Mouse (Mus musculus) frontal cortex, postnatal 36 days (tissue): Measurements from ENCODE around the gene Zfp94.
A peak's percentile ranks its signal among the peaks of the same experiment; 100 is the strongest.

ENCODE experiments used
- DNase-seq, 2 experiments: peaks; one replicate each; pipeline ENCODE4 v3.0.0; 2022; ENCODE audit warnings: low spot score in 2 of 2

Gene Zfp94

DNA sequence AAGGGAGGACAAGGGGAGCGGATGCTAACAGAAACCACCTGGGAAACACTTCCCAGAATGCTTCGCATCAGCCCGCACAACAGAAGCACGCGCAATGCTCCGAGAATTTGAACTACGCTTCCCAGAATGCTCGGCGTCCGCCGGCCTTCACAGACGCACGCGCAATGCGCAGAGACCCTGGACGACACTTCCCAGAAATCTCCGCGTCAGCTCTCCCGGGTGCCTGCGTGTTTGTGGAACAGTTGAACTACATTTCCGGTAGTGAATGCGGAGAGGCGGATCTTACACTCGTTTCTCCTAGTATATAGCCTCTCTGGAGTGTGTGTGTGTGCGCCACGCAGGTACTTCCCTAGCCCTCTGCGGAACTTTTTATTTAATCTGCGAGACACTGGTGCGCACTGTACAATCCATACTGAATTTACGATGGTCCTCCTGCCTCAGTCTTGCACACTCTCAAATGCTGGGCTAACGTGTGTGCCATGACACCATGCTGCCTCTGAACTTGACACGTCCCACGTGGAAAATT lies at the start of gene Zfp94:
Zfp94 (minus strand) TSS at position 100 of the 526 bp plus-strand sequence.
- peak; percentile 98 to 99 for DNase-seq

DNA sequence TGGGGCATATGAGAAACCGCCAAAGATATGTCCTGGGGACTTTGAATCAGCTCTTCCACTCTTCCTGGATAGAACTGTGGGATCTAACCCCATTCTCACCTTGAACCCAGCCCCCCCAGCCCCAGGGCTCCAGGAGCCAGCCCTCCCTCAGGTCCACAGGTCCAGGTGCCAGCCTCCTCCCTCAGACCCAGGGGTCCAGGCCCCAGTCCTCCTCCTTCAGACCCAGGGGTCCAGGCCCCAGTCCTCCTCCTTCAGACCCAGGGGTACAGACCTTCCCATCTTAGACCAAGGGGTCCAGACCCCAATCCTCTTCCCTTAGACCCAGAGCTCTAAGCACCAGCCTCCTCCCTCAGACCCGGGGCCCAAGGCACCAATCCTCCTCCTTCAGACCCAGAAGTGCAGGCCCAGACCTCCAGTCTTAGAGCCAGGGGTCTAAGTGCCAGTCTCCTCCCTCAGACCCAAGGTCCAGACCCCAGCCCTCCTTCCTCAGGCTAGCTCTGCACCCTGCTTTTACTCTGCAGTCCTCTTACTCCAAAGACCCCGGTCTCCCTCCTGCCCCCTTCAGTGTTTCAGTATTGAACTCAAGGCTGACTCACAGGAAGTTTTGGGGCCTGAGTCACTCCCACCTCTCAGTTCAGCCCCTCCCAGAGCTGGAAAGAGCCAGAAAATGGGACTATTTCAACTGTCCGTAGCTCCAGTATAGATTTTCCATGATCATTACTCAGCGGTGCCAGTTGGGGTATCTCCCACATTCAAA lies 49.0 kb upstream of the Zfp94 start:
- no peak for DNase-seq

DNA sequence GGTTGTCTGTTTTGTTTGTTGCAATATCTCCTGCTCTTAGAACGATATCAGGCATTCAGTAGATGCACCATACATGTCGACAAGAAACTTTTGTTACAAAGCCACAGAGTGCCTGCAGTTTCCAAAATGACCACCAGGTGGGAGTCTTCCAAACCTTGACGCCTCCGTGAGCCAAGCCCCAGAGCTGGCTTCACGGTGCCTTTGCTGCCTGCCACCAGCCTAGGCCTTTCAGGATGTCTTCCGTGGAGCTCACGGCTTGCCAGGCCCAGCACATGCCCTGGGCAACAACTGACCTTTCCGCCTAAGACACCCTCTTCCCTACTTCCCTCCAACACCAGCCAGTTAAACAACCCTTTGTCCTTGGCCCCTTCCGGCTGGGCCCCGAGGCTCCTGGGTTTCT lies 48.4 kb upstream of the Zfp94 start:
- peak; percentile 80 to 89 for DNase-seq

DNA sequence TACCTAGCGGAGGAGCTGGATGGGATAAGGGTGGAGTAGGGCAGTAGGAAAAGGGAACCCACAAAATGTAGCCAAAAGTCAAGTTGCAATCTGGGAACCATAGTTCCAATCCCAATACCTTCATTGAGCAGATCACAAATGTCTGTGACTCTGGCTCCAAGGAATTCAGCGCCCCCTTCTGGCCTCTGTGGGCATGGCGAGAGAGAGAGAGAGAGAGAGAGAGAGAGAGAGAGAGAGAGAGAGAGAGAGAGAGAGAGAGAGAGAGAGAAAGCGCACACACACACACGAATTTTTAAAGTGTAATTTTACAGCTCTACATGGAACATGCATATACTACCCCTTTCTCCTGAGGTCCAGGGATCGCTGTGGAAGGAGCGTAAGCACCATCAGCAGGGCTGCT lies 46.8 kb upstream of the Zfp94 start:
- no peak for DNase-seq

DNA sequence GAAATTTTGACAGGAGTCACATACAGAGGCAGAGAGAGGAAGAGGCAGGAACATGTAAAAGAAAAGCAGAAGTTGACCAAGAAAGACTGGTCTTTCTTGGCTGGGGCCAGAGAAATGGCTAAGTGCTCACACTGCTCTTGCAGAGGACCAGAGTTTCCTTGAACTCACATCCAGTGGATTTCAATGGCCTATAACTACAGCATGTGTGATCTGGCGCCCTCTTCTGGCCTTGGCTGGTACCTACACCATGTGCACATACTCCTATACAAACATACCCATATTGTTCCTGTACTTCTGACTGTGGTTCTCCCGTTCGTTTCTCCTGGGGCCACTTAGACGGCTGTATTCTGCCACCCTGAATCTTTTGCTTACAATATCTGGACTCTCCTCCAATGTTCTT lies 44.5 kb upstream of the Zfp94 start:
- no peak for DNase-seq

DNA sequence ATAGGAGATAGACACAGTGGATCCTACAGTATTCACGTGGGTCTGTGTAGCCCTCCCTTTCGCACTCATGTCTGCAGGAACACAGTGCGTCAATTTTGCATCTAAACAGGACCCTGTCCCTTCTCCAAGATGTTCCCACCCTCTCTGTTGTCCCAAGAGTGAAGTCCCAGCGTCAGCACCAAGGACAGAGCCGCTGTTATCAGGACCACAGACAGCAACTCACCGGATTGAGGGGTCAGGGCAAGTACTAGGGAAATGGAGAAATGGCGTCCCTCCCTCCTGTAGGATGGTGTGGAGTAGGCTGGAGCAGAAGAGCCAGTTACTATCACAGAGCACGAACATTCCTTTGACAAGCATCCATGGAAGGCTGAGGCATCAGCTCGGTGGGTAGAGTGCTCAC lies 42.8 kb upstream of the Zfp94 start:
- DNase-seq, result no peak

DNA sequence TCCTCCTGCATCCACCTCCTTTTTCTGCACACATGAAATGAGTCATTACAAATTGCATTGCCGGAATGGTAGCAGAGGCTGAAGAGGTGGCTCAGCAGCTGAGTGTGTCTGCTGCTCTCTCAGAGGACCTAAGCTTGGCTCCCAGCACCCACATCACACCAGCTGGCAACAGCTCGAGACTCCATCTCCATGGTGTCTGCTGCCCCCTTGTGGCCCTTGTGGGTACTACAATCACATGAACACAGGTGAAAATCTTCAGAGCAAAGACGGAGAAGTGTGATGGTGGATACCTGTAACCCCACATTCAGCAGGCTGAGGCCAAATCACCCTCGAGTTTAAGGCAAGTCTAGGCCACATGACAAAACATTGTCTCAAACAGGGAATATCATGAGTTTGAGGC lies 41.4 kb upstream of the Zfp94 start:
- DNase-seq, result no peak

DNA sequence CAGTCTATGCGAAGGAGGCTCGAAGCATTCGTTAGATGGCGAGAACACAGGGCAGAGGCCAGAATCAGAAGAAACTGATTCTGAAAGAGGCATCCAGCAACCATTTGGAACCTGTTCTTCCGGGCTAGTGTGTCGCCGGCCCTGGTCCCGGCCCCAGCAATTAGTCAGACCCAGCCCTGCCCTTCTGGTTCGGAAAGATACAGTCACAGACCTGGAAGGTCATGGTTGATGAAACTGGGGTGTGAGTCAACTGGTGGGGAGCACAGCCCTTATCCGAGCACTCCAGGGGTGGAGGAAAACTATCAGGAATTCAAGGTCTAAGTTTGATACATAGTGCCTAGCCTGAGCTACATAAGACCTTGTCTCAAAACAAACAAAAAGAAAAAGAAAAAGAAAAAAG lies 39.6 kb upstream of the Zfp94 start:
- DNase-seq, result no peak

DNA sequence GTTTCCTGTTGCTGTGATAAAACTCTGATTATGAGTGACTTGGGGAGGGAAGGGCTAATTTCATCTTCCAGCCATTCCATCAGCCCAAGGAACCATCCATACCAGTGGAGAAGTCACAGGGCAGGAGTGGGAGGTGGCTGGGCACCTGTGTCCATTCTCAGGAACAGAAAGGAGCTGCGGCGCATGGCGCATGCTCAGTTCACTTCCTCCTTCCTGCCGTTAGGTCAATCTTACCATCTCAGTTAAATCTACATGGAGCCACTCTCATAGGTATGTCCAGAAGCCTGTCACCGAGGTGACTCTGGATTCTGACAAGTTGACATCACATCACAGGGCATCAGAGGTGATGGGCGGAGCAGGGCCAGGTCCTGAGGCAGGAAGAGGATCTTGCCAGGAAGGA lies 39.2 kb upstream of the Zfp94 start:
- DNase-seq, result no peak

DNA sequence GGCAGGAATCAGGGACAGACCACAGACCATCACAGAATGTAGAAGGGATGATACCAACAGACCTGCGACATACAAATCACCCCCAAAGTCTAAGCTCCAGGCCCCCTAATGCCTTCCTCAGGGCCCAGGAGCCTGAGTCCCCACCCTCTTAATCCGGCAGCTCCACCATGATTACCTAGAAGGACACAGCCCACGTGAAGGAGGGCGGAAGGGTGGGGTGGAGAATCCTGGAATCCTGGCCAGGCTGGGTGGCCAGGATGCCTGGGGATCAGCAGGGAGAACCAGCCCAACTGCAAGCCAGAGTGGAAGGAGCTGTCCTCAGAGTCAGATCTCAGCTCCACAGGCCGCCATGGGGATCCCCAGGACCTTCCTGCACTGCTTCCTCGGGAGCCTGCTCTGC lies 32.4 kb upstream of the Zfp94 start, which contains the start of gene Lypd5:
Lypd5 (plus strand) TSS at position 301 of the 400 bp plus-strand sequence.
- no peak for DNase-seq

DNA sequence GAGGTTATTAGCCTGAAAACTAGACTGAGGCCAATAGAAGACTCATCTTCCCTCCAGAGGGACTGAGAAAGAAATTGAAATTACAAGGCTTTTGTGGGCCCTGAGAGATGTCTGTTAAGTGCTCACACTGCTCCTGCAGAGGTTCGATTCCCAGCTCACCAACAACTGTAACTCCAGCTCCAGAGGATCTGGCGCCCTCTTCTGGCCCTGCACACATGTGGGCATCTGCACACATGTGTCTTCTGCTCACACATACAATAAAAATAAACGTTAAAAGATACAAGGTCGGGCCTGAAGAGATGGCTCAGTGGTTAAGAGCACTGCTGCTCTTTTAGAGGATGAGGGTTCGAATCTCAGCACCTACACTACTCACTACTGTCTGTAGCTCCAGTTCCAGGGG lies 30.0 kb upstream of the Zfp94 start:
- no peak for DNase-seq

DNA sequence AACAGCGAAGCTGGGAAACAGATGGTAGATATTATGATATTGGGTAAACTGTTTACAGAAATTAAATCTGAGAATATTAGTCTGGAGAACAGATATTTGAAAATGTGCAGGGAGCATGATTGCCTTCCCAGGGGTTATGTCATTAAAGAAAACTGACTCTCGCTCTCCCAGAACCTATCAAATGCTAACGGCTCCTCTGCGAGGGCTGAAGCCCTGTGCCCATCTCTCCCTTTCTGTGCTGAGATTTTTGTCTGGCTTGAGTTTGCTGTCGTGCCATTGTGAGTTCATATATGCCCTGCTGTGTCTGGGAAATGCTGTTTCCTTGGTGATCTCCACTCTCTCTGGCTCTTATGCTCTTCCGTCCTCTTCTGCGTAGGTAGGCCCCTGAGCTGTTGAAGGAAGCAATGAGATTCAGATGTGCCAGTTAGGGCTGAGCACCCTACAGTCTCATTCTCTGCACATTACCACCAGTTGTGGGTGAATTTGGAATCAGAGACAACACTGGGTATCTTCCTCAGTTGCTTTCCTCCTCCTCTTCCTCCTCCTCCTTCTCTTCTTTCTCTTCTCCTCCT lies 27.3 kb upstream of the Zfp94 start:
- DNase-seq, result peak; percentile 20 to 26

DNA sequence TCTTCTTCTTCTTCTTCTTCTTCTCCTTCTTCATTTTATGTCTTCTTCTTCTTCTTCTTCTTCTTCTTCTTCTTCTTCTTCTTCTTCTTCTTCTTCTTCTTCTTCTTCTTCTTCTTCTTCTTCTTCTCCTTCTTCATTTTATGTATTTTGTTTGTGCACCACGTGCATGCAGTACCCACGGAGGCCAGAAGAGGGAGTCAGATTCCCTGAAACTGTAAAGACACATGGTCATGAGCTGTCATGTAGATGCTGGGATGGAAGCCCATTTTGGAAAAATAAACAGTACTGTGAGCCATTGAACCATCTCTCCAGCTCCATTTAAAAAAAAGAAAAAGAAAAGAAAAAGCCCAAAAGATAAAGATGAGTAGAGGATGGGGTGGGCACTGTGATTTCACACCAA lies 21.8 kb upstream of the Zfp94 start:
- no peak for DNase-seq

DNA sequence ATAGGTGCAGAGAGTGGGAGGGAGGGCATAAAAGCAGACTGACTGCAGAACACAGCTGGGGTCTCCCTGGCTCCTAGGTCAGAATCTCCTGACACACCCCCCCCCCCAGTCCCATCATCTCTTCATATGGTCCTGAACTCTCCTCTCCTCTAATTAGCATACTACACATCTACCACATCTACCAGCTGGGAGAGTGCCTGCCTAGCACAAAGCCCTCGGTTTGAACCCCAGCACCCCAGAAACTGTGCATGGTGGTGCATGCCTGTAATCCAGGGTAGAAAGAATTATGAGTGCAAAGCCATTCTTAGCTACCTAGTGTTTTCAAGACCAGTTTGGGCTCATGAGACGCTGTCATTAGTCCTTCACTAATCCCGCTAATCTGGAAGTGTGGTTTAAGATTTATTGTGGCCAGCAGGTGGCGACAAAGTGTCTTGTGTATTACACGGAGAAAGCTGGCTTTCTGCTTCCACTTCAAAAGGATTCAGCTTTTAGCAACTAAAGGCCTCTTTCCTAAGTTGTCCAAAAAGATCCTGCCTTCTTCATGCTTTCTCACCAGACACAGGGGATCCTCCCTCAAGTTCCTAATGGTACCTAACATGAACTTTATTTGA lies 19.3 kb upstream of the Zfp94 start:
- DNase-seq, result peak; percentile 70 to 84

DNA sequence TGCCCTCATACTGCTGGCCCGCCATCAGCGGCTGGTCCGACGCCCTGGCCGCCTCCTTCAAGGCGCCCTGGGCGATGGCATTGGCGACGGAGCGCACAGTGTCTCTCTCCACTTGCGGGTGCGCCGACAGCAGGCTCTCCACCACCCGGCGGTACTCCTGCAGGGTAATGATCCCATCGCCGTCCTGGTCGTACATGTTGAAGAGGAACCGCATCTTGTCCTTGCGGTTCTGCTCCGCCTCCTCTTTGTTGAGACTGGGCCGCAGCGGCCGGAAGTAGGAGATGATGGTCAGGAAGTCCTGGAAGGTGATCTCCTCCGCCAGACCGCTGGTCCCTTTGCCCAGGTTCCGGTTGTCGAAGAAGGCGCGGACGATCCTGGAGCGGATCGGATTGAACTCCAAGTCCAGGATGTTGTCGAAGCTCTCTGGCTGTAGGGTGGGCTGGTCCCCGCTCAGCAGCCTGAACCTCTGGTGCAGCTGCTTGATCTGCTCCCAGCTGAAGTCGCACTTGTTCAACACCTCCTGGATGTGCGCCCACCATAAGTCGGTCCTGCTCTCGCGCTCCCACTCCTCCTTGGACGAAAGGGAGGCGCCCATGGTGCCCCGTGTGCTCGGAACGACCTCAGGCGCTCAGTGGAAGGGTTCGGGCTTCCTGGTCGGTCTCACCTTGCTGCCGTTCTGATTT lies 17.0 kb upstream of the Zfp94 start, which contains the start of gene Tescl:
Tescl (minus strand) TSS at position 633 of the 683 bp plus-strand sequence.
- DNase-seq, result no peak

DNA sequence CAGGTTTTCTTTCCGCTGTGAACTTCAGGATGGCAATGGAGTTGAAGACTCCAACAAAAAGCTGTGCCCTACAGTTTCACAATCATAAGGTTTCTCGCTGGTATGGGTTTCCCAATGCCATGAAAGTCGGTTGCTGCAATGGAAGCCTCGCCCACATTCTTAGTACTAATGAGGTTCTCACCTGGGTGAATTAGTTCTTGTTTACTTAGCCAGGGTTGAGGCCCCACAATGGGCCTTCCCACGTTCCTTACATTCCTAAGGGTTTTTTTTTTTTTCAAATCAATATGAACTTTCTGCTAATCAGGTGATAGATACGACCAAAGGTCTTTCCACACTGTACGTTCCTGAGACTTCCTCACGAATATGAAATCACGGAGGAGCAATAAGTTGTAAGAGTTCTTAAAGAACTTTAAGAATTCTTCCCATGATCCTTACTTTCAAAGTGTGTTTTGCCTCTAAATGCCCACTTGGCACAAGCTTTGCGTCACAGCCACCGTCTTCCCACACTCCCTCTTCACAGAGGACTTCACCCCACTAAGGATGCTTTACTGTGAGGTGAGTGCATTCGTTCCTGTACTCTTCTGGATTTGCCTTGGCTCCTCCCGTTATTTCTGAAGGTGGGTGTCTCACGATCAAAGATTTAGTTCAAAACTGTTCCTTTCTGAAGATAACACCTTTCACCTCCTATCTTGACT lies 11.0 kb upstream of the Zfp94 start:
- no peak for DNase-seq

DNA sequence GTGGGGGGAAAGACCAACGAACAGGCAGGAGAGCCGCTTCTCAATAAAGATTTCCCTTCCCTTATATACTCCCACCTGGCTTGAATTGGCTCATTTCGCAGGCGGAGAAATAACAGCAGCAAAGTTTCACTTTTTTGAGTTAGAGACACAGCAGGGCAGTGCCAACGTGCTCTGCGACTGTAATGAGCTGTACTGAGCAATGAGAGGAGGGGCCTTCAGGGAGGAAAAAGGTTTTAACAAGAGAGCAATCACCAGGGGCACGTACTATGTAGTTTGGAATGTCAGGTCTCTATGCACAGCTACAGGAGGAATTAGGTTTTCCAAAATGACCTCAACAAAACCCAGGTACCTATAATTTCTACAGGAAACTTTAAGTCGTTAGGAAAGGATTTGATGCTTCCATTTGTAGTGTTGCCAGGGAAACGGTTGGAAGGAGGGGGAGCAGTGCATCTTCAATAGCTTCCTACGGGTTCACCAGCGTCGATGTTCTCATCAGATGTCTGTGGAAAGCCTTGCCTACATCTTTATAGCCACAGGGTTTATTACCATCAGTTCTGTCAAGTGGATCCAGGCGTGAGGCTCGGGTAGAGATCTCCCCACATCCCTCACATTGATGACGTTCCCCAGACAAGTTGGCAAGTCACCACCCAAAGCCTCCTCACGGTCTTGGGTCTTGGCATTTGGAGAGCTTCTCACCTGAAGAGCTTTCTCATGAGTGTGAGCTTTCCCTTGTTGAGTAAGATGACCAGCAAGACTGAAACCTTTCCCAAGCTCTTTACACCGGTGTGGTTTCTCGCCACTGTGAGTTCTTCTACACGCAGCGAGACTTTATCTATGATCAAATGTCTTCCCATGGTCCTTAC lies 10.0 kb upstream of the Zfp94 start:
- DNase-seq, result peak; percentile 27 to 39

DNA sequence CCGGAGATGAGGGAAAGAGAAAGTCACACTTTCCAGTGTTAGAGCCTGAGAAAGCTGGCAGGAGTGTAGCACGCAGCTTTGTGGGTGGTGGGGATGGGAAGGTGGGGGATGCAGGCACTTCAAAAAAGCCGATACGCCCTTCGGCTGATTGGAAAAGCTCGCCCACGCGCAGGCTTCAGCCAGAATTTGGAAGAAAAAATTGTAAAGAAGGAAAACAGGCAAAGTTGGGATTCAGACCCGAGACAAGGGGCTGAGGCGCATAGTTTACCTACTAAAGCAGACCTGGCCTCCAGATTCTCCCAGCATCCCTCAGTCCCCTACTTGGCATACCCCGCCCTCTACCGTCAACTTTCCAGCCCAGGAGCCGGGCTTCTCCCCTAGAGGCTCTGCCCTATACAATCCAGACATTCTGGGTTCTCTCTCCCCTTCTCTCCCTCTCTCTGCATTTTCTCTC lies 9.2 kb upstream of the Zfp94 start:
- DNase-seq, result peak; percentile 64 to 66

DNA sequence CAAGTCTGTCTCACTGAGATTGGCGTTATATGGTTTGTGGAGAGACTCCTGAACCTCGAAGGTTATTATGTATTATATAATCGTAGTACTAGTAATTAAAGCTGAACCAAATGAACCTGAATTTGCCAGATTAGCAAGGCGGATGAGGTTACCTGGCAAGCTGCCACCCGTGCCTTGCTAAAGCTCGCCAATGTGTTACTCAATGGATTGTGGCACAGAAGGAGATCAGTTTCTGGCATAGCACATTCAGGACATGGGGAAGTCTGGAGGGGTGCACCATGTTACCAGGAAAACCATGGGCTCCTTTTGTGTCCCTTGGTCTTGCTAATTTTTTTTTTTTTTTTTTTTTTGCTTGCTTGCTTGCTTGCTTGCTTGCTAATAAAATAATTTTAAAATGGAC lies 8.7 kb upstream of the Zfp94 start:
- DNase-seq, result peak in 1 of 2 experiments; percentile 33

DNA sequence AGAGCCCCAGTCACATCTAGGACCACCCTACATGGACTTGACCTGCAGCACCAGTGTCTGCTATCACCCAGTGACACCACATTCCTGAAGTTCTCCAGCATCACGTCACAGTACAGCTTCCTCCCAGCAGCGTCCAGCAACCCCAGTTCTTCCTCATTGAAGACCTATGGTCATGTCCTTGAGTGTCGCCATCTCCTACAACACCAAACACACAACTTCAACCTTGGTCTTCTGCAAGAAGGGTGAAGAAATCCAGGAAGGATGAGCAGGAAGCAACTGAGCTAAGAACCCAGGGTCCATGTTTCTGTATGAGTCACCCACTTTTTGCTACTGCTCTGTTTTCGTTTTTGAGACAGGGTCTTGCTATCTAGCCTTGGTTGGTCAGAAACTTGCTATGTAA lies 6.1 kb upstream of the Zfp94 start:
- no peak for DNase-seq

DNA sequence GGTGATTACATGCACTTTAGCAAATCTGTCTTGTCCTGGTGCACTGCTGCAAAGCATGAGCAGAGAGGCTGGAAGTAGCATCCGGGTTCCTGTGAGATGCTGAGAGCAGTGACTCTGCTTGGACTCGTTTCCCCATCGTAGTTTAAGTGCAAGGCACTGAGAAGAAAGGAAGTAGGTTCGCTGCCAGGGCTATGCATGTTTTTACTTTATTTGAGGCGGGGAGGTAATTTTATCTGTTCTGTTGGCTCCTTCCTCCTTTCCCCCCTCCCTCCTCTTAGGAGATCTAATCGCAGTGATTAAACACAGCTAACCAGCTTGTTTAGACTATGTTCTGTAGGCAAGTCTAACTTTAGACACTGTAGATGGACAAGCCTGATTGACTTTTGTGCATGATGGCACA lies 2.5 kb upstream of the Zfp94 start:
- no peak for DNase-seq
